Mouse (Mus musculus) cerebellum, adult 2 months (tissue): ENCODE measurements around the gene Vamp2.

Experiments
- CTCF ChIP-seq: fragments of 200-500 bp; IDR thresholded peaks from 2 replicates; pipeline ENCODE4 v1.5.1; 2011; ENCODE audit warnings: low read depth, mild to moderate bottlenecking, control low read depth, low read length, moderate library complexity, borderline replicate concordance; ENCODE audit not compliant: insufficient read depth
- POLR2A ChIP-seq: fragments of 200-500 bp; IDR thresholded peaks from 2 replicates; pipeline ENCODE4 v1.6.1; 2011; ENCODE audit warnings: low read length, control low read depth, borderline replicate concordance; ENCODE audit not compliant: insufficient read depth

GRCm38 (mm10) chr11:69091566-69092385, 3.5 kb downstream of the Vamp2 start:
- TF ChIP-seq CTCF (no peak), POLR2A (no peak)
